Mouse (Mus musculus) layer of hippocampus, postnatal 10 days (tissue): Measurements from ENCODE around the gene Fscn1. TPM values are rescaled to one million over a fixed set of nuclear protein-coding genes. Genes with fewer than 3 reads are reported as not detected.

Source experiments
- DNase-seq, 2 experiments: peaks; one replicate each; pipeline ENCODE4 v3.0.0; 2021; ENCODE audit warnings: low spot score in 2 of 2
- long read RNA-seq: library from polyadenylated mRNA; stranded (forward); transcript quantifications from one replicate; pipeline ENCODE4 v2.0.0, GENCODE M21; 2023
- total RNA-seq, 2 experiments: library from RNA; stranded (reverse); gene quantifications; 2 replicates each; pipeline ENCODE4 v1.2.3; 2021

Gene Fscn1
- total RNA-seq = 100 to 1,000 TPM; 420 to 424 TPM
- long read RNA-seq, transcript Fscn1-201 (5 exons, 2,675 nt) = major isoform, 457 of 495 reads
- long read RNA-seq, partial matches to known transcripts = 6 of 495 reads
- long read RNA-seq, other reads (novel, unspliced or antisense) = 31 of 495 reads

DNA sequence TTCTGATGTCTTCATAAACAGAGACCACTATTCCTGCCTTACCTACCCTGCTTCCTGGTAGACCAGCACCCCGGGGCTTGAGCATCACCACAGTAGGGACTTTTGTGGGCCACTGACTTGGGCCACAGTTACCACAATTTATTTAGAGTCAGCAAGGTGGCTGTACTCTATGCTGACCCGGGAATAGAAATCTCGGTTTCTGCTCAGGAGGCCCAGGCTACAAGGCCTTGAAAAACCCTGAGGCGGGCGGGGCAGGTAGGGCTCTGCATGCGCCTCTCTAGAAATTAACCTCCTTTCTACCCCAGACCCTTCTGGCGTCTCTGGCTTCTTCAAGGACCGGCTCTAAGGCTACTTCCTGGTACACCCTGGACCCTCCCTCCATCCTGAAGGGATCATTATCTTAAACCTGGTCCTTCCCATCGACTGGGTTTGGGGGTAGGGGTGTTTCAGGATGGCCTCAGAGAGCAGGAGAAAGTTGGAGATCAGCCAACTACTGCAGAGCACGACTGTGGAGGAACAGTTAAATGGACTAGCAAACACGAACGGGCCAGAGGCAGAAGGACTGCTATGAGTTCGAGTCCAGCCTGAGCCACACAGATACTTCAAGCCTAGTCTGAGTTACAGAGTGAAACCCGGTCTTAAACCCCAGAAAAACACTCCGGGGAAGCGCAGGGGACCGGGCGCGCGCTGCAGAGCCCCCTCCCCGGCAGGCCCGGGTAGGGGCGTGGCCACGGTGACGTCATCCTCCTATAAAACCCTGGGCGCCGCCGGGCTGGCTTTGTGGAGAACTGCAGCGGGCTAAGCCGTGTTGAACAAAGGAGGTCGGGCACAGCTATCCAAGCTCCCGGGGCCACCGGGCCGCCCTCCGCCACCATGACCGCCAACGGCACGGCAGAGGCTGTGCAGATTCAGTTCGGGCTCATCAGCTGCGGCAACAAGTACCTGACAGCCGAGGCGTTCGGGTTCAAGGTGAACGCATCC, at the start of gene Fscn1:
Fscn1 (plus strand) TSS at position 768 of the 981 bp plus-strand sequence.
- DNase-seq = peak; percentile 97 to 98

DNA sequence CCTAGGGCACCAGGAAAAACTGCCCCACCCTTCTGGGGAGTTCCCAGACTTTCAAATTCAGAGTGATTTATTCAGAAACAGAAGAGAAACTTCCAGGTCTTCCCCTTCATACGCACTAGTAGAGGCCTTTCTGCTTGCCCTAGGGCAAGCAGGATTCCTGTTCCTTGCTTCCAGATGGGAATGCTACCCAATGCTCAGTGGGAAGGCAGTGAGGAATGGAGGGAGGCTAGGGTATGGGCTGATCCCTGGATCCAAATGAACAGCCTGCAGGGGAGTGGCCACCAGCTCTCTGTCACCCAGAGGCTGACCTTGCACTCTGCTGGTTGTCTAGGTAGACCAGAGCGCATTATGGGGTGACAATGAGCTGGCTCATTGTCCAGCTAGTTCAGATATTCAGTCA, 48.5 kb upstream of the Fscn1 start:
- no peak for DNase-seq

DNA sequence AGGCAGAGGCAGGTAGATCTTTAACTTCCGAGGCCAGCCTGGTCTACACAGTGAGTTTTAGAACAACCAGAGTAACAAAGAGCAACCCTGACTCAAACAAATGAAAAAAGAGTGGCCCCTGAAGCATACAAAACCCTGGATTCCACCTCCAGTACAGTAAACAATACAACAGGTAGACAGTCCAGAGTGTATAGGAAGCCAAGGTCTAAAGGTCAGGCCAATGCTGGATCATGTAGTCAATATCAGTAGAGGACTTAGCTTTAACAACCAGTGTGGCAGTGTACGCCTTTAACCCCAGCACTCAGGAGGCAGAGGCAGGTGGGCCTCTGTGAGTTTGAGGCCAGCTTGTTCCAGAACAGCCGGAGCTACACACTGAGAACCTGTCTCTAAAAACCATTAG, 47.8 kb upstream of the Fscn1 start:
- no peak for DNase-seq

DNA sequence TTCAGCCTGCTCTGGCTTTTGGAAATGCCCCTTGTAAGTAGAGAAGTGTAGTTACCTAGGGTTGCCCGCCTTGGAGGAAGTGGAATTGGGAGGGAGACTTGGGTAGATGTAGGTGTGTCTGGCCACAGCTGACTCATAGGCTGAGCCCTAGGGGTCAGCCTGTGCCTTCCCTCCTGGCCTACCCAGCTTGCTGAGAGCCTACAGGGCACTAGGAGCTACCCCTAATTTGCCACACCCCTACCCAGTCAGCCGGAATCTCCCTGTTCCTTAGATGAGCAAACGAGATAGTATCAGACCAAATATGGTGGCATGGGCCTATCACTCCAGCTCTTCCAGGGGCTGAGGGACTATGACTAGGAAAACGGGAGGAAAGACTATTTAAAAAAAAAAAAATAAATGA, 47.4 kb upstream of the Fscn1 start:
- DNase-seq = no peak

DNA sequence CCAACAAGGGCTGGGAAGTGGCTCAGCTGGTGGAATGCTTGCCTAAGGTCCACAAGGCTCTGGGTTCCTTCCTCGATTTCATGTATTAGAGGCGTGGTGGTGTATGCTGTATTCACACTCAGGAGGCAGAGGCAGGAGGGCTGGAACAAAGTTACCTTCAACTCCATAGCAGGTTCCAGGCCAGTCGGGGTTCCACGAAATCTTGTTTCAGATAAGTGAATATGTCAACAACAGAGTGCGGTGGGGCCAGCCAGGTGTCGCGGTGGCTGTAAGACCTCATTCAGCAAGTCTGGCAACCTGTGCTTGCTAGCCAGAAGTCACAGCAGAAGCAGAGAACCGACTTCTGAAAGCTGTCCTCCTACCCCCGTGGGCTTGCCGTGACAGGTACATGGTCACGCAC, 44.9 kb upstream of the Fscn1 start:
- DNase-seq = no peak

DNA sequence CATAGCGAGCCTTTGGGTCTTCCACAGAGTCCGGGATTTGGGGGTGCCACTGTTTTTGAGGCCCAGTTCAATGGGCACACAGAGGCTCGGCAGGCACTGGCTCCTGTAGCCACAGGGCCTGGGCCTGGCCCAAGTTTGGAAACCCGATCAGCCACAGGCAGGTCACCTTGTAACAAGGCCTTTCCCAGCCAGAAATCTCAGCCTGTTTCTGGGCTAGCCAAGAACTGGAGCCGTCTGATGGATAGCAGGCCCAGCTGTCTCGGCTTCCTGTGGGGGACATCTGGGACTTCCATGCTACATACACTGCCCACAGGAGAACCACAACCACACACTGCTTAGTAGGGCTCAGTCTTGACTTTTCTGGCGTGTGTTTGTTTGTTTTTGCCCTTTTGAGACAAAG, 43.5 kb upstream of the Fscn1 start:
- no peak for DNase-seq

DNA sequence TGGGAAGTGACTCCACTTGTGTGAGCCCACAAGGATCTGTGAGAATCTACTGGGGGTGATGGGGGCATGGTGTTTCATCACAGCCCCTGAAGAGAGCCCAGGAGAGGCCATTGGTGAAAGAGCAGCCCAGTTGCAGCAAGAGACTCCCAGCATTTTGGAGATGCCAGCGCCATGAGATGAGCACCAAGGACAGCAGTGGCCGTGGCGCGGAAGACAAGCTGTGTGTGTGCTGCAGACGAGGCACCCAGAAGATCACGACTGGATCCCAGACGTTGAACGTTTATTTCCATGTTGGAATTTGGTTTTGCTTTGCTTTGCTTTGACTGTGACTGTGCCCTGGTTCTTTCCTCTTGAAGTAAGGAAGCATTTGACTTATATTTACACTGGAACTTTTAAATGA, 42.7 kb upstream of the Fscn1 start:
- DNase-seq = no peak

DNA sequence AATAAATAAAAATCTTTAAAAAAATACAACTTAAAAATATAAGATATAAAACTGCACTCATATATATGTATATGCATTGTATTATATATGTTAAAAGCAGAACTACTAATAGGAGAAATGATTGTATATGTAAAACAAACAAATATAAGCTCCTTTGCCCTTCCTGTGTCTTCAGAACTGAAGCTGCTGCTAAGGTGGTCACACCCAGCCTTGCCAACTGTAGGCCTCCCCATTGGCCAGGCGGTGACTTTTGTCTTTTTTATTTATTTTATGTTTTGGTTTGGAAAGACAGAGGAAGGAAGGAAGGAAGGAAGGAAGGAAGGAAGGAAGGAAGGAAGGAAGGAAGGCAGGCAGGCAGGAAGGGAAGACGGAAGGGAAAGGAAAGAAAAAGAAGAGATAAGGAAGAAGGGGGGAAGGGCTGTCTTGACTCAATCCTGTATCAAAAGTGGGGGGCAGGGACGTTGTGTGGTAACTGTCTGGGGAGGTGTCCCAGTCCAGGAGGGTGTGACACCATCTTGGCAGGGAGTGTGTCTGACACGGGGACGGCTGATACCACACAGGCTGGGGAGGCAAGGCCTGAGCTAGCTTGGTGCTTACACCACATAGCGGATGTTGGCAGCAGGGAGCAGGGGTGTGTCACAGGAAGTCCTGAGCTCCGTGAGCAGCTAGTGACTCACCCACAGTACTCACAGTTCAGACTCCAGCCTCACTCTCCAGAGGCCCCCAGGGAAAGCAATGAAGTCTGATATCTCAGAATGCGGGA, 39.7 kb upstream of the Fscn1 start:
- no peak for DNase-seq

DNA sequence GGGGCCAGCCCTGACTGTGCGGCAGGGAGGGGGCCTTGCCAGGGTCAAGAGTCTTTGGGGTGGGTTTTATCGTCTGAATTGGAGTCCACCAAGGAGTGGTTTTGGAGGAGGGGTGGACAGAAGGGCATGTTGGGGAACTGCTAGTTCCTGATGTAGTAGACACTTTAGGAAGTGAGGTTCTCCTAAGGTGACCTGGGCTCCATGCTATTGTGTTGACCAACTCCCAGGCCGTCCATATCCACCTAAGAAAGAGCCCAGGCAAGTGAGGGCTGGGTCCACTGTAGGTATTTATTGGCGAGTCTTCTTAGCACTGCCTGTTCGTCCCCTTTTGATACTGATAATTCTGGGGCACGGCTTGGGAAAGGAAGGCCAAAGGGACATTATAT, 39.1 kb upstream of the Fscn1 start:
- DNase-seq = no peak

DNA sequence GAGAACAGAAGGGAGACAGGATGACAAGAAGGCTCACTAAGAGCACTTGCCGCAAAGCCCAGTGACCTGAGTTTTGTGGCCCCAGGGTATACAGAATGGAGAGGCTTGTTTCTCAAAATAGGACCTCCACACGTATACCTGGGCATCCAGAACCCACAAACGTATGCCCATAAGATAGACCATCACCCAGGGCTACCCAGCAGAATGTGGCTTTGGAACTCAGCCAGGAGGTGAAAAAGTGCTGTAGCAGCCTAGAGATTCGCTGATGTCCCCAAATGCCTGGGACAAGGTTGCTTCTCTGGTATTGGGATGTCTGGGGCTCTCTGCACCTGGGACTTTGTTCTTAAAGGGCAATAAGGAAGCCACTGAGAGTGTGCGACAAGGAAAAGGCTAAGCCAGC, 37.9 kb upstream of the Fscn1 start:
- DNase-seq = no peak

DNA sequence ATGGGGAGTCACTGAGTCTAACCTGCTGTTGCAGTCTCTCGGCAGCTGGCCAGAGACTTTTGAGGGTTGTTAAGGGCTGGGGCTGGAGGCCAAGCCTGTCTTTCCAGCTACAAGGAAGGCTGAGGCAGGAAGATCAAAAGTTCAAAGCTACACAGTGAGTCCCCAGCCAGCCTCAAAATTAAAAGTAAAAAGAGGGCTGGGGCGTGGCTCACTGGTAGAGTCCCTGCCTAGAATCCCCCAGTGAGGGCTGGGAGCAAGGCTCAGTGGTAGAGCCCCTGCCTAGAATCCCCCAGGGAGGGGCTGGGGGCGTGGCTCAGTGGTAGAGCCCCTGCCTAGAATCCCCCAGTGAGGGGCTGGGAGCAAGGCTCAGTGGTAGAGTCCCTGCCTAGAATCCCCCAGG, 36.4 kb upstream of the Fscn1 start:
- DNase-seq = no peak

DNA sequence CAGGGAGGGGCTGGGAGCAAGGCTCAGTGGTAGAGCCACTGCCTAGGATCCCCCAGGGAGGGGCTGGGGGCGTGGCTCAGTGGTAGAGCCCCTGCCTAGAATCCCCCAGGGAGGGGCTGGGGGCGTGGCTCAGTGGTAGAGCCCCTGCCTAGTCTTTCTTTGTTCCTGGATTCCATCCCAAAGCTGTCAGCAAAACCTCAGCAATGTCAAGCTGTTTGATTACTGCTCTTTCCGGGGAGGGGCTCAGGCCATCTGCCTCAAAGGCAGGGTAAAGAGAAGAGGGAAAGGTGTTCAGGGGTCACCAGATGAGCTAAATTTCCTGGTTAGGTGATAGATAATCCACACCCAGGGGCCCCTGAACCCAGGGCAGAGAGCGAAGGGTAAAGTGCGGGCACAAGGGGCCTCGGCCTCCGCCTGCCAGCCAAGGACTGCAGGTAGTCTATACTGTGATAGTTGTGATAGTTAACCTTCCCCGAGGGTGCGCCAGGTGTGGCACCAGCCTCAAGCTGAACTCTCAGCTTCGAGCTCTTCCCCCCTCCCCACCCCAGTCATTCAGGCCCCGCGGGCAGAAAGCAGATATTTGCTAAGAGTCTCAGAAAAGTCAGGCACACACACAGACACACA, 35.7 kb upstream of the Fscn1 start:
- no peak for DNase-seq

DNA sequence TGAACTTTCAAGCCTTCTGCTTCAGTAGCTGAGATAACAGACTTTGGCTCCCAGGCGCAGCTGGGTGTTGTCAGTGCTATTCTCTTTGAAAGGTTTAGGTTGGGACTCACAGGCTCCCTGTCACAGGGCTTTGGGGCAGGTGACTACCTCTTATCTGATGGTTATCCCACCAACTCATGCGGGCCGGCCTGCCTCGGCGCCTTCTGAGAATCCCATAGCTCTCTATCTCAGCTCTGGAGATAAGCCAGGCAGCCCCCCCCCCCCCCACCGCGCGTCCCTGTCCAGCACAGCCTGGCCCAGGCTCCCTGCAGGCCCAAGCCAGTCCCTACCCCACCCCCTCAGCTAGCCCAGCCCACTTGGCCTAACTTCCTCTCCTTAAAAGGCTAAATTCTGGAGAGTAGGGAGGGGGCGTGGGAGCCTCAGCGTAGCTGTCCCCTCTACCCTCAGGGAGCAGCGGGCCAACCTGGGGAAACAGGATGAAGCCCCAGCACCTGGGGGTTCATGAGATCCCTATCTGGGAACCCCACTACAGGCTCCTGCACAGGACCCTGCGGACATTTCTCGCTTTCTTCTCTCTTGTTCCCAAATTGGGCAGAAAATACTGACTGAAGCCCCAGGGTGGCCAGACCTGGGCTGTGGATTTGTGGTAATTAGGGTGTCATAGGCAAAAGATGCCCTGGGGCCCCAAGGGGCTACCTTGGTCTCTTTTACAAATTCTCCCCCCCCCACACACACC, 33.8 kb upstream of the Fscn1 start:
- no peak for DNase-seq

DNA sequence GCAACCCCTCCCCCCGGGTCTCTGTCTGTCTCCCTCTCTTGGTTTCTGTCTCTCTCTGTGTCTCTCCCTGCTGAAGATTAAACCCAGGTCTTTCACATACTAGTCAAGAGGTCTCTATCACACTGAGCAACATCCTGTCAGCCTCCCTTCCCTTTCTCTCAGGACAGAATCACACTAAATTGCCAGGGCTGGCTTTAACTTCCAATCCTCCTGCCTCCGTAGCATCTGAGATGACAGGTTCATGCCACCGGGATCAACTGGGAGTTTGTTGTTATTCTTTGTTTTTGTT, 33.3 kb upstream of the Fscn1 start:
- DNase-seq = no peak

DNA sequence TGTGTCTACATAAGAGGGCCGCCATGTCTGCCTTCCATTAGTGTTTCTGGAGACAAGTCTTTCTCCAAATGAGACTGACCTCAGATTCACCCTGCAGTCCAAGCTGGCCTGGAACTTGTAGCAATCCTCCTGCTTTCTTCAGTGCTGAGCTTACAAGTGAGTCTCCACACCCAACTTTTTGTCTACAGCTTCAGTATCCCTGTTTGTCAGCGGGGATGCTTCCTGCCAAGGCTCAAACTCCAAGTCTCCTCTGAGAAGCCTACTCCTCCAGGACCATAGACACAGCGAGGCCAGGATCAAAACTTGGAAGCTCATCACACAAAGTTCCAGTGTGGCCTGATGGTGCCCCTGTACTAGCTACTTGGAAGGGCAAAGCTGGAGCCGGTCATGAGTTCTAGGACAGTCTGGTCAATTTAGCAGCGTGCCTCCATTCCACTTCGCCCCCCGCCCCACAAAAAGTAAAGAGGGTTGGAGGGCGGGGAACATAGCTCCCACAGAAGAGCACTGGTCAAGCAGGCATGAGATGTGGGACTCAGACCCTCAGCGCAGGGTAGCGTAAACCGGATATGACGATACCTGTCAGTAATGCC, 32.7 kb upstream of the Fscn1 start:
- DNase-seq = no peak

DNA sequence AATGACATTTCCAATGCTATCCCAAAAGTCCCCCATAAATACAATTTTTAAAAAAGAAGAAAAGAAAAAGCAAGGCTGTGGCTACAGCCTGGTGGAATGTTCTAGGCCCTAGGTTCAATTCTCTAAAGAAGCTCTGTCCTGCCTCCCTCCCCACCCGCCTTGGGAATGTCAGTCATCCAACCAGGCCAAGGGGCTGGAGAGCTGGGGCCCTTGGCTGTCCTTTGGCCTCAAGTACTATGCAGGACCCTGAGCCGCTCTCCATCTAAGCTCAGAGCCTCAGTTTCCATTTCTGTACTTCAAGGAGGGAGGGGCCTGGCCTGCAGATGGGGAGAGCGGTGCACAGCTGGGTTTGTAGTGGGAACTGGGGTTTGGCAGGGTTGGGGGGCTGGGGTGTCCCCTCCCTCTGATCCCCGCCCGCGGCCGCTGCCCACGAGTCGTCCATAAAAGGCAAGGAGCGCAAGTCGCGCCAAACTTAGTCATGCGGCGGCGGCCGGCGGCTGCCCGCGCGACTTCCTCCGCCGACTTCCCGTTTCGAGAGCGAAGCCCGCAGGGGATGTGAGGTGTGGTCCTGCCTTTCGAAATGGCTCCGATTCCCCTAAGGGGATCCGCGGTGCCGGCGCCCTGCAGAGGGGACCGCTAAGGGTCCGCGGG, 31.3 kb upstream of the Fscn1 start:
- peak; percentile 55 to 70 for DNase-seq

DNA sequence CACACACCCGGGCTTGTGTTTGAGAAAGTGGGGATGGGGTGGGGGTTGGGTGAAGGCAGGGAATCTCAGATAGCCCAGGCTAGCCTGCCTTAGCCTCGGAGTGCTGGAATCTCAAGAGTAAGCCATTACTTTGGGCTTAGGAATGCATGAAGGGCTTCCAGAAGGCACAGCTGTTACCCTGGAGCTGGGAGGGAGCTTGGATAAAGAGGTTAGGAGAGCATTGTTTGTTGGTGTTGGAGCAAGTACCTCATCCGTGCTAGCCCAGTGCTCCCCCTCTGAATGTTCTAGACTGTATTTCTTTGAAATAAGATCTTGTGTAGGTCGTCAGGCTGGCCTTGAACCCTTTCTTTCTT, 30.8 kb upstream of the Fscn1 start:
- no peak for DNase-seq

DNA sequence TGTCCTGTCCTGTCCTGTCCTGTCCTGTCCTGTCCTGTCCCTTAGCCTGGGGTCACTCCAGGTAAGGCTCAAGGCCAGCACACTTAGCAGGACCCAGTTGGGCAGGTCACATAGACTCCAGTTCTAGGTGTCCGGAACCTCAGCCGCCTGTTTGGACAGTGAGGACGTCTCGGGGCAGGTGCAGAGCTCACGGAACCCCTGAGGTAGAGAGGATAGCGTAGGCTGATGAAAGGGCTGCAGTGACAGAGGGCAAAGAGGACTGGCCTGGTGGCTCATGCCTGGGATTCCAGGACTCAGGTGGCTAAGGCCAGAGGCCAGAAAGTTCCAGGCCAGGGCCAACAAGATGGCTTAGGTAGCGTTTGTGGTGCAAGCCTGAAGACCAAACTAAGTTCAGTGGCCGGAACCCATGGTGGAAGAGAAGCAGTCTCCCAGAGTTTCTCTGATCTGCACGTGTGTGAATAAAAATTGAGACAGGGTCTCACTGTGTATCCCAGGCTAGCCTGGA, 28.9 kb upstream of the Fscn1 start:
- DNase-seq = no peak

DNA sequence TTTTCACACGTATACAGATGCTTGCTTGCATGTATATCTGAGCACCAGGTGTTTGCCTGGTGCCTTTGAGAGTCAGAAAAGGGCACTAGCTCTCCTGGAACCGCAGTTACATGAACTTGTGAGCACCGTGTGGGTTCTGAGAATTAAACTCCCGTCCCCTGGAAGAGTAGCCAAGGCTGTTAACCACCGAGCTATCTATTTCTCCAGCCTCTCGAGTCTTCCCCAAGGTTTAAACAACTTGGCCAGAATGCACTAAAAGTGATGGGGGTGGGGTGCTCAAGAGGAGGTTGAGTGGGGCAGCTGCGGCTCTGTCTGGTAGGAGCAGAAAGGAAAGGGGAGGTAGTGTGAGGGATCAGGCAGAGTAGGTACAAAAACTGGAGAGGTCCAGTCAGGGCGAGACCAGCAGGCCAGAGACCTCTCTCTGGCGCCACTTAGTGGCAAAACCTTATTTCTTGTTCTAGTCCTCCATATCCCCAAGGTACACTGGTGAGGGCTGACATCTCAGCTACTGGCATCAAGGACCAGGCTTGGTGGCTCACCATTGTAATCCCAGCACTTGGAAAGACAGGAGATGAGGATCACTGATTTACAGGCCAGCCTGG, 28.0 kb upstream of the Fscn1 start:
- DNase-seq = peak; percentile 54 to 74

DNA sequence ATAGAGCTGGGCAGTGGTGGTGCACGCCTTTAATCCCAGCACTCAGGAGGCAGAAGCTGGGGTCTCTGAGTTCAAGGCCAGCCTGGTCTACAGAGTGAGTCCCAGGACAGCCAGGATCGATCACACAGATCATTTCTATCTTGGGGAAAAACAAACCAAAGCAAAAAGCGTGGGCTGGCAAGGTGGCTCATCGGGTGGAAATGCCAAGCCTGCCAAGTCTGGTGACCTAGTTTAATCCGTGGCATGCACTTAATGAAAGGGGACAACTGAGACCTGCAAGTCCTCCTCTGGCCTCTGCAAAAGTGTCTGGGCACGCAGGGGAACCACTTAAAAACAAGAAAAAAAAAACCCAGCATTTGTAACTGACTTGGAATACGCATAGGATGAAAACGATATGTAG, 27.4 kb upstream of the Fscn1 start:
- no peak for DNase-seq
